Mouse (Mus musculus): ENCODE measurements at regions not wholly inside any gene's neighbourhood (a gene's known extent, or its start where the extent isn't known, plus 50 kb on each side); places are given as distances from the start of the nearest gene placed in this dataset.

- no peak overlapping the region for H3K4me3 ChIP-seq (ENCODE audit: control insufficient read depth, insufficient read depth, low read length)
- no peak overlapping the region for H3K27ac ChIP-seq (ENCODE audit: control insufficient read depth, insufficient read depth, low read length)
- H3K27me3 ChIP-seq (ENCODE audit: control insufficient read depth, insufficient read depth, low read length) = no peaks in the 10 kb centered on the region
- TF ChIP-seq POLR2A (IDR thresholded peaks at IDR 0.05; ENCODE audit: control insufficient read depth, extremely low read depth, insufficient read depth, low read length, poor library complexity) = no peak
- H3K4me1 ChIP-seq (replicated peaks; ENCODE audit: control insufficient read depth, insufficient read depth, low read length) = no peaks in the 10 kb centered on the region
- no peaks in the 10 kb centered on the region for H3K36me3 ChIP-seq (ENCODE audit: control insufficient read depth, insufficient read depth, low read length)
- WGBS = 95% methylated on average over 4 of the region's 4 CpGs
- no peak for DNase-seq
Observed at GRCm38 (mm10) chr15:62145643-62146285, 1223.0 kb upstream of the A1bg start.

GRCm38 (mm10) chr15:62144776-62145564 is 1222.2 kb upstream of the A1bg start:
- WGBS = 81% methylated on average over 10 of the region's 10 CpGs
- no peaks in the 10 kb centered on the region for H3K36me3 ChIP-seq (ENCODE audit: control insufficient read depth, insufficient read depth, low read length)
- H3K4me3 ChIP-seq (ENCODE audit: control insufficient read depth, insufficient read depth, low read length) = no peak overlapping the region
- no peak overlapping the region; the same call in 1 of the 2 replicates for H3K27ac ChIP-seq (ENCODE audit: control insufficient read depth, insufficient read depth, low read length)
- no peaks in the 10 kb centered on the region for H3K4me1 ChIP-seq (replicated peaks; ENCODE audit: control insufficient read depth, insufficient read depth, low read length)
- no peaks in the 10 kb centered on the region for H3K27me3 ChIP-seq (ENCODE audit: control insufficient read depth, insufficient read depth, low read length)
- TF ChIP-seq POLR2A (IDR thresholded peaks at IDR 0.05; ENCODE audit: control insufficient read depth, extremely low read depth, insufficient read depth, low read length, poor library complexity) (no peak), CTCF (IDR thresholded peaks at IDR 0.05; ENCODE audit: borderline replicate concordance, control insufficient read depth, extremely low read depth, insufficient read depth, low read length, poor library complexity) (no peak)
- DNase-seq = no peak

DNA sequence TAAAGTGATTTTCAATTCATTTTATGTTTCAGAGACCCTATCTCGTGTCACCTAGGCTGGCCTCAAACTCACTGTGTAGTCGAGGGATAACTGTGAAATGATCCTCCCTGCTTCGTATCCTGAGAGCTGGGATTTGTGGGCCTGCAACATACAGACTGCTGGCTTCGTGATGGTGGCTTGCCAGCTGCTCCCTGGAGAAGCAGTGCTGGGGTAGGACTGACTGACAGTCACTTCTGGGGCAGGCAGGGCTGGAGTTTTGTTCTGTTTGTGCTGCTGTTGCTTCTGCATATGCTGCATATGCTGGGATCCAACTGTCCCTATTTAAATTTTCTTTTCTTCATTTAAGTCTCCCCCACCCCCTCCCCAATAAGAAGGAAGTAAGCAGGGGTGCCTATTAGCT is 1217.0 kb upstream of the A1bg start:
- H3K27ac ChIP-seq (ENCODE audit: control insufficient read depth, insufficient read depth, low read length) = no peak overlapping the region
- TF ChIP-seq POLR2A (IDR thresholded peaks at IDR 0.05; ENCODE audit: control insufficient read depth, extremely low read depth, insufficient read depth, low read length, poor library complexity) = no peak
- no peak for TF ChIP-seq CTCF (IDR thresholded peaks at IDR 0.05; ENCODE audit: borderline replicate concordance, control insufficient read depth, extremely low read depth, insufficient read depth, low read length, poor library complexity)
- no peak overlapping the region for H3K4me3 ChIP-seq (ENCODE audit: control insufficient read depth, insufficient read depth, low read length)
- no peaks in the 10 kb centered on the region for H3K27me3 ChIP-seq (ENCODE audit: control insufficient read depth, insufficient read depth, low read length)
- no peak for DNase-seq
- 94% methylated on average over 4 of the region's 4 CpGs for WGBS
- peaks cover 16% of the 10 kb centered on the region for H3K4me1 ChIP-seq (replicated peaks; ENCODE audit: control insufficient read depth, insufficient read depth, low read length)
- H3K36me3 ChIP-seq (ENCODE audit: control insufficient read depth, insufficient read depth, low read length) = no peaks in the 10 kb centered on the region

DNA sequence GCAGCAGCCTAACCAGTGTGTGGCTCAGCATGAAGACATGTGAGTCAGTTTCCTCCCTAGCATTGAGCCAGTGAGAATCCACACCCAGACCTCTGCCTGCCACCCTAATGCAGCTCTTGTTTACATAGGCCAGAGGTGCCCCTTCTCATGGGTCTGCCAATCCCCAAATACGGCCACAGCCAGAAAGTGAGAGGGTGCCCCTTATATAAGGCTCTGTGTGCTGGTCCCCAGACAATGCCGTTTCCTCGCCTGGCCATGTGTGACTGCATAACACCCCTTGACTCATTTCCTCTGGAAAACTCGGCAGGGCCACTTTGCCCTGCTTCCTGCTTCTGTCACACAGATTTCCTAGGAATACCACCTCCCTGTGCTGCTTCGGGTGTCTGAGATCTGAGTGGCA is 1216.4 kb upstream of the A1bg start:
- no peaks in the 10 kb centered on the region for H3K36me3 ChIP-seq (ENCODE audit: control insufficient read depth, insufficient read depth, low read length)
- no peaks in the 10 kb centered on the region for H3K27me3 ChIP-seq (ENCODE audit: control insufficient read depth, insufficient read depth, low read length)
- H3K4me1 ChIP-seq (replicated peaks; ENCODE audit: control insufficient read depth, insufficient read depth, low read length) = peaks cover 16% of the 10 kb centered on the region
- 86% methylated on average over 5 of the region's 5 CpGs for WGBS
- TF ChIP-seq CTCF (IDR thresholded peaks at IDR 0.05; ENCODE audit: borderline replicate concordance, control insufficient read depth, extremely low read depth, insufficient read depth, low read length, poor library complexity) (no peak), POLR2A (IDR thresholded peaks at IDR 0.05; ENCODE audit: control insufficient read depth, extremely low read depth, insufficient read depth, low read length, poor library complexity) (no peak)
- no peak overlapping the region for H3K27ac ChIP-seq (ENCODE audit: control insufficient read depth, insufficient read depth, low read length)
- no peak for DNase-seq
- H3K4me3 ChIP-seq (ENCODE audit: control insufficient read depth, insufficient read depth, low read length) = no peak overlapping the region

DNA sequence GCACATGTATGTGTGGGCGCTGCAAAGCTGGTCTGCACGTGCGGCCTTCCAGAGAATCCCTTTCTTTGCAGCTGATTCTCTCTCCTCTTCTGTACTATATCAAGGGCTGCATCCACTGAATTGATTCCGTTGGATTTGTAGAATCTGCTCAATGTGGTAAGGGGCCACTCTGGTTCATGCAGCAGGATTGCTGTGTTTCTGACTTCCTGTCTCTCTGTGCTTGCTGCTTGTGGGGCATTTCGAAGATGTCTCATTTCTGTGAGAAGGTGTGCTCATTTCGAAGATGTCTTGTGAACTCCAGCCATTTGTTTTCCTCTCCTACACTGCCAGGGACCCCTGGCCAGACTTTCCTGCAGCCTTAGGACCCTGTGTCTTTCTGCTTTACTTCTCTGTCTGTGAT is 1215.9 kb upstream of the A1bg start:
- 88% methylated on average over 6 of the region's 6 CpGs for WGBS
- TF ChIP-seq POLR2A (IDR thresholded peaks at IDR 0.05; ENCODE audit: control insufficient read depth, extremely low read depth, insufficient read depth, low read length, poor library complexity) (no peak), CTCF (IDR thresholded peaks at IDR 0.05; ENCODE audit: borderline replicate concordance, control insufficient read depth, extremely low read depth, insufficient read depth, low read length, poor library complexity) (no peak)
- no peak overlapping the region for H3K4me3 ChIP-seq (ENCODE audit: control insufficient read depth, insufficient read depth, low read length)
- DNase-seq = no peak
- no peaks in the 10 kb centered on the region for H3K27me3 ChIP-seq (ENCODE audit: control insufficient read depth, insufficient read depth, low read length)
- H3K4me1 ChIP-seq (replicated peaks; ENCODE audit: control insufficient read depth, insufficient read depth, low read length) = peaks cover 16% of the 10 kb centered on the region
- H3K27ac ChIP-seq (ENCODE audit: control insufficient read depth, insufficient read depth, low read length) = no peak overlapping the region; the same call in 1 of the 2 replicates
- no peaks in the 10 kb centered on the region for H3K36me3 ChIP-seq (ENCODE audit: control insufficient read depth, insufficient read depth, low read length)

DNA sequence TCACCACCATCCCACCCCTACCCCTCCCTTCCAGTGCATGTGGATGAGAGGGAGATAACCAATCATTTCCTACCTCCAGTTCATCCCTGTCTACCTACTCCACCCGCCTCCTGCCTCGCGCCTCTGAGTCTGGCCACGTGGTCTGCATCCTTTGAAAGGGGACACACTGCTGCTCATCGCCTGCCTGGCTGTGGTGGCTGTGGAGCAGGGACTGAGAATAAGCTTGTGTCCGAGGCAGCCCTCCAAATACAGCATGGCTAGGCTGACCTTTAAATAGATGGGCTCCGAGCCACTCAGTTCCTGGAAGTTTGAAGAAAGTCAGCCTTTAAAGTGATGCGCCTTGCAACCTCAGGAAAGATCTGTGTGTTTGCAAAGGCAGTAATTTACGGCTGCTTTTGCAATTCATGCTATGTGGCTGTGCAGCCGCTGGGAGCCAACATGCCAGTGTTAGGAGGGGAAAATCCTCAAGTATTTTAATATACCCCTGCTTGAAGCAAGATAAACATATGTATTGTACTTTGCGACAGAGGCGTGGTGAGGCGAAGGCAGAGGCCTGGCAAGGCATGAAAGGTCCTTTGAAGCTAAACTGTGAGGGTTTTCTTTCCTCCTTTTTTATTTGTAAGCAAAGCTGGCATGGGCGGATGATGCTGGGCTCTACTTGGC is 1214.3 kb upstream of the A1bg start:
- no peak for DNase-seq
- H3K4me1 ChIP-seq (replicated peaks; ENCODE audit: control insufficient read depth, insufficient read depth, low read length) = peaks cover 16% of the 10 kb centered on the region
- no peak overlapping the region for H3K4me3 ChIP-seq (ENCODE audit: control insufficient read depth, insufficient read depth, low read length)
- H3K36me3 ChIP-seq (ENCODE audit: control insufficient read depth, insufficient read depth, low read length) = no peaks in the 10 kb centered on the region
- 89% methylated on average over 14 of the region's 14 CpGs for WGBS
- H3K27me3 ChIP-seq (ENCODE audit: control insufficient read depth, insufficient read depth, low read length) = no peaks in the 10 kb centered on the region
- TF ChIP-seq POLR2A (IDR thresholded peaks at IDR 0.05; ENCODE audit: control insufficient read depth, extremely low read depth, insufficient read depth, low read length, poor library complexity) = no peak
- TF ChIP-seq CTCF (IDR thresholded peaks at IDR 0.05; ENCODE audit: borderline replicate concordance, control insufficient read depth, extremely low read depth, insufficient read depth, low read length, poor library complexity) = no peak
- no peak overlapping the region for H3K27ac ChIP-seq (ENCODE audit: control insufficient read depth, insufficient read depth, low read length)
